Mouse (Mus musculus) olfactory bulb, adult 2 months (tissue): ENCODE measurements at regions not wholly inside any gene's neighbourhood (a gene's known extent, or its start where the extent isn't known, plus 50 kb on each side); places are given as distances from the start of the nearest gene placed in this dataset.

Source experiments
- CTCF ChIP-seq: fragments of 200-500 bp; IDR thresholded peaks from 2 replicates; pipeline ENCODE4 v1.5.1; 2012; ENCODE audit warnings: low read depth, mild to moderate bottlenecking, low read length, moderate library complexity; ENCODE audit not compliant: insufficient read depth
- POLR2A ChIP-seq: fragments of 200-500 bp; IDR thresholded peaks from 2 replicates; pipeline ENCODE4 v1.6.1; 2012; ENCODE audit warnings: mild to moderate bottlenecking, low read depth, low read length, moderate library complexity; ENCODE audit not compliant: insufficient read depth

DNA sequence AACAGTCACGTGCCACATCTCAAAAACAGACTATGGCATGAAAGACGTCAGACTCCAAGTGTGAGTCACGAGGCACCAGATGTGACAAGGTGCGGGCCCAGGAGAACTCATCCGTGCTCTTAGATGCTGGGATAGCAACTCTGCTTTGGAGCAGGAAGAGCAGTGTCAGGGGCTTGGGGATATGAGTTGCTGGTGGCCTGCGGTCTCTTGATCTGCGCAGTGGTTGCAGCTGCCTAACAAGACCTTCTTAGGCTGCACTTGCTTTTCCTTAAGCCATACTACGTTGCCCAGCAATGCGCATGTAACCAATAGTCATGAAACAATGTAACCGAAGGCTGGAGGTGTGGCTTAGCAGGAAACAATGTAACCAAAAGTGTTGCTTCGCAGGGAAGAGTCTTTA is 380.1 kb upstream of the Trpc7 start:
- no peak for TF ChIP-seq CTCF
- TF ChIP-seq POLR2A, result no peak
